Mouse (Mus musculus) heart, adult 2 months (tissue): ENCODE results near the gene Atf1.

Source experiments
- CTCF ChIP-seq: fragments of 200-600 bp; IDR thresholded peaks from 2 replicates; pipeline ENCODE4 v1.8.1; 2022; ENCODE audit warnings: antibody characterized with exemption, mild to moderate bottlenecking, moderate library complexity
- EP300 ChIP-seq: fragments of 200-500 bp; IDR thresholded peaks from 2 replicates; pipeline ENCODE4 v1.6.1; 2011; ENCODE audit warnings: low read depth, low read length, control low read depth; ENCODE audit not compliant: insufficient read depth
- POLR2A ChIP-seq: fragments of 200-500 bp; IDR thresholded peaks from 2 replicates; pipeline ENCODE4 v1.6.1; 2011; ENCODE audit warnings: mild to moderate bottlenecking, low read depth, low read length, control low read depth; ENCODE audit not compliant: insufficient read depth

DNA sequence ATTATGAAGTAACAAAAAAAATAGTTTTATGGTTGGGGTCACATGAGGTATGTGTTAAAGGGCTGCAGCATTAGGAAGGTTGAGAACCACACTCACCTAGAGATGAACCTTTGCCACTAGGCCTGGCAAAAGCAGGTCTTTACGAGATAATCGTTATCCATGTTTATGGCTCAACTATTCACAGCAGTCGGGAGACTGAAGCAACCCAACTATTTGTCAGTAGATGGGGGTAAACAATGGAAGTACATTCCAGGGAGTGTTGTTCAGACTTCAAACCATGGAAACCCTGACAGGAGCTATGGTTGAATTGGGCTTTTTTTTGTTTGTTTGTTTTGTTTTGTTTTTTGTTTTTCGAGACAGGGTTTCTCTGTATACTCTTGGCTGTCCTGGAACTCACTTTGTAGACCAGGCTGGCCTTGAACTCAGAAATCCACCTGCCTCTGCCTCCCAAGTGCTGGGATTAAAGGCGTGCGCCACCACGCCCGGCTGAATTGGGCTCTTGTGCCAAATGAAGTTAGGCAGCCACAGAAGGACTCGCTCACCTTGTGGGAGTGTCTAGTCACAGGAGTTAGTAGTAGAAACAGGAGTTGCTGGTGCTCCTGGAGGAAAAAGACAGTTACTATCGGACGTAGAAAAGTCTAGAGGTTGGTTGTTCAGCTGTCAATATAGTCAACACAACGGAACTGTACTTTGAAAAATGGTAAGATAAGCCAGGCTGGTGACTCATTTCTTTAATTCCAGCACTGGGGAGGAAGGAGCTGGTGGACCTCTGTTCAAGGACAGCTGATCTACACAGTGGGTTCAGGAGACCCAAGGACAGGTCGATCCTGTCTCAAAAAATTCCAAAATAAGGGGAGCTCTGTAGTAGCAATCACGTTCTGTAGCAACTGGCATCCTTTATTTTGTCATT is 4.3 kb downstream of the Atf1 start:
- TF ChIP-seq POLR2A (no peak), CTCF (no peak), EP300 (no peak)
